Mouse (Mus musculus) small intestine, adult 2 months (tissue): ENCODE measurements around the gene Diras2.

Experiments used
- CTCF ChIP-seq: fragments of 200-500 bp; IDR thresholded peaks from 2 replicates; pipeline ENCODE4 v1.5.1; 2012; ENCODE audit warnings: low read depth, mild to moderate bottlenecking, control low read depth, inconsistent platforms, low read length, moderate library complexity, mixed read lengths; ENCODE audit not compliant: insufficient replicate concordance, insufficient read length; ENCODE audit errors: extremely low read depth
- POLR2A ChIP-seq: fragments of 200-500 bp; IDR thresholded peaks from 2 replicates; pipeline ENCODE4 v1.6.1; 2012; ENCODE audit warnings: low read depth, mild to moderate bottlenecking, control low read depth, inconsistent platforms, low read length, moderate library complexity

DNA sequence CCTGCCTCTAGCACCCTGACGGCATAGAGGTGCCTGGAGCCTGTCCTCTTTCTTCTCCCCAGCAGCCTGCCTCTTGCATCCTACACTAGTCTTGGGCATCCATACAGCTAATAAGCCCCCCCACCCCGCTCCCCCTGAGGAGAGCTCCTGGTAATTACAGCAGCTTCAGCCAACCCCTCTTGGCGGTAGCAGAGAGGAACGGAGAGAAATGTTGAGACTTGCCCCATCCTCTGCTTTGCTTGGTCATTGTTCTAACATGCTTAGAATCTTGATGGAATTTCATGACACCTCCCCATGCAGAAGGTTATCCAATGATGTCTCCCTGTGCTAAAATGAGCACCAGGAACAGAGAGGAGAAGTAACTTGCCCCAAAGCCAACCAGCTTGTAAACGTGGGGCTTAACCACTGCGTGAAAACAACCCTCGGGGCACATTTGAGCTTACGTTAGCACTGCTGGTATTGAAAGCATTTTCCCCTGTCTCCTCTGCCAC is 11.0 kb upstream of the Diras2 start:
- TF ChIP-seq CTCF (no peak), POLR2A (no peak)
